17 mouse cellular contexts compared by ENCODE assay signal in the genomic region with DNA sequence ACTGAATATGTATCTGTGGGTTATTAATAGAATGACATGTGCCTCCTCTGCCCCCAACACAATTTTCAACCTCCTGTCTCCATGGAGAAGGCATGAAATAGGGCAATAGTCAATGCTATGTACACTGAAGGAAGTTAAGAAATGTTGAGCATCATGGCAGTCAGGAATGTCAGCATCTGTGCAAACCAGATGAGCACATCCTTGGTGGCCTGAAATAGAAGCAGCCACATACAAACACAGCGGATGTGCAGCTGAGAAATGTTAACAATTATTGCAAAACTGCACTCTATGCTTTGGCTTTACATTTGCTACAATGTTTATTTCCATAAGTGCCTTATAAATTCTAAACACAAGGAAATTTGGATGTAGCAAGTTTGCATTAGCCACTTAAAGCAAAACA.
"Had no signal": no experiment of that assay in that cellular context is flagged by ENCODE, and none has a peak within 500 bp of the region (broad histone marks: within the 10 kb centered on the region; RNA-seq: fewer than 3 reads in every experiment).

No protein-coding gene starts in this region.

- H3K4me2 ChIP-seq: liver, embryonic 15.5 days; lung, embryonic 15.5 days; midbrain, embryonic 11.5 days; midbrain, embryonic 13.5 days; midbrain, embryonic 15.5 days; neural tube, embryonic 12.5 days; stomach, embryonic 15.5 days had no signal

- H3K9me3 ChIP-seq: liver, embryonic 15.5 days; lung, embryonic 15.5 days; megakaryocyte, embryonic 14.5 days; midbrain, embryonic 13.5 days; midbrain, embryonic 15.5 days; neural tube, embryonic 12.5 days; stomach, embryonic 15.5 days had no signal

- DNase-seq: liver, postnatal 0 days; lung, postnatal 14 days; lung, postnatal 36 days; right cerebral cortex, postnatal 14 days; thymus, adult 2 months; thymus, postnatal 25 days; thymus, postnatal 4 days had no signal

- H3K27me3 ChIP-seq: liver, embryonic 15.5 days; lung, embryonic 15.5 days; megakaryocyte, embryonic 14.5 days; midbrain, embryonic 13.5 days; midbrain, embryonic 15.5 days; neural tube, embryonic 12.5 days; stomach, embryonic 15.5 days had no signal

- H3K4me1 ChIP-seq: liver, embryonic 15.5 days; lung, embryonic 15.5 days; megakaryocyte, embryonic 14.5 days; neural tube, embryonic 12.5 days; stomach, embryonic 15.5 days had no signal

- H3K9ac ChIP-seq: liver, embryonic 15.5 days; liver, postnatal 0 days; lung, embryonic 15.5 days; midbrain, embryonic 13.5 days; midbrain, embryonic 15.5 days; neural tube, embryonic 12.5 days; stomach, embryonic 15.5 days had no signal

- H3K36me3 ChIP-seq: liver, embryonic 15.5 days; lung, embryonic 15.5 days; midbrain, embryonic 13.5 days; midbrain, embryonic 15.5 days; neural tube, embryonic 12.5 days; stomach, embryonic 15.5 days had no signal

- ATAC-seq: liver, postnatal 0 days; midbrain, embryonic 13.5 days; midbrain, embryonic 15.5 days had no signal

- H3K4me3 ChIP-seq: liver, embryonic 15.5 days; lung, embryonic 15.5 days; megakaryocyte, embryonic 14.5 days; midbrain, embryonic 13.5 days; midbrain, embryonic 15.5 days; neural tube, embryonic 12.5 days; stomach, embryonic 15.5 days had no signal

- H3K27ac ChIP-seq: liver, embryonic 15.5 days; lung, embryonic 15.5 days; macrophage; midbrain, embryonic 13.5 days; midbrain, embryonic 15.5 days; neural tube, embryonic 12.5 days; stomach, postnatal 0 days had no signal
